Mouse (Mus musculus) adrenal gland, postnatal 14 days (tissue): ENCODE results near the gene Tmem255b. TPM values are rescaled to one million over a fixed set of nuclear protein-coding genes. Genes with fewer than 3 reads are reported as not detected.
A peak's percentile ranks its signal among the peaks of the same experiment; 100 is the strongest.

Experiments used
- DNase-seq: peaks from one replicate; pipeline ENCODE4 v3.0.0; 2021; ENCODE audit warnings: mixed read lengths
- total RNA-seq: library from RNA; stranded (reverse); gene quantifications from 2 replicates; pipeline ENCODE4 v1.2.3, GENCODE M21; 2021

Gene Tmem255b
- total RNA-seq, 1 experiment from 2014 or later: 3.6 TPM

- DNase-seq: no peak
Measured at GRCm38 (mm10) chr8:13446456-13446855, 11.5 kb downstream of the Tmem255b start.

DNA sequence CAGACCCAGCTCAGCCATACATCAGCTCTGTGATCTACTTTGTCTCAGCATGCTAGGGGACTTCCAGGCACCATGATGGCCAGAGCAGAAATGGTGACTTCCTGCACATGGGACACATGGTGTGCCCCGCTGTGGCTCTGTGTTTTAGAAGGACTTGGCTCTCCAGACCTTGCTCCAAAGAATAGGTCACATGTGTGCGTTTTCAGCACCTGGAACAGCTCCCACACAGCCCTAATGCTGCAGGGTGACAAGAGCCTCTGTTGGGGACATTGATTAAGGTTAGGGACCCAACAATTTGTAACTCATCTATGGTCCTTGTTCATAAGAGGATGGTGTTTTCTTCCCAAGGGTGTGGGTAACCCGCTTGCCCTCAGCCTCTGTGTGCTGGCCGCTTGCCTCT is 13.2 kb downstream of the Tmem255b start:
- DNase-seq: peak; percentile 80

GRCm38 (mm10) chr8:13451747-13452277 is 16.8 kb downstream of the Tmem255b start:
- no peak for DNase-seq

GRCm38 (mm10) chr8:13454341-13455113 is 19.5 kb downstream of the Tmem255b start:
- DNase-seq: no peak

GRCm38 (mm10) chr8:13455295-13455694 is 20.3 kb downstream of the Tmem255b start:
- peak; percentile 78 for DNase-seq

DNA sequence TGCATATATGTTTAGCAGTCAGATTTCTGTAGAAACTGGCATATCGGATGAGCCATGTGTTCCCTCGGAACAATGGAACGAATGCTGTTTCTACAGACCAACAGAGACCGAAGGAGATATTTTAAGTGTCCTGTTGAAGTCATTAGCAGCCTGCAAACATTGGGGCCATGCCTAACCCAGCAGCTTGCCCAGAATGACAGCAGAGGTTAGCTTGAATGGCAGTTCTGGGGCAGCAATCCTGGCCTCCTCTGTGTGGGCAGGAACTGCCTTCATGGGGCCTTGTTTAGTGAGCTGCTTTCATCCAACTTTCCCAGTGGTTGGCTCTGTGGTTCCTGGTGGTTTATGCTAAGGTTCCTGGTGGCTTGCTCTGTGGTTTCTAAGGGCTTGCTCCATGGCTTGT is 24.4 kb downstream of the Tmem255b start:
- no peak for DNase-seq

DNA sequence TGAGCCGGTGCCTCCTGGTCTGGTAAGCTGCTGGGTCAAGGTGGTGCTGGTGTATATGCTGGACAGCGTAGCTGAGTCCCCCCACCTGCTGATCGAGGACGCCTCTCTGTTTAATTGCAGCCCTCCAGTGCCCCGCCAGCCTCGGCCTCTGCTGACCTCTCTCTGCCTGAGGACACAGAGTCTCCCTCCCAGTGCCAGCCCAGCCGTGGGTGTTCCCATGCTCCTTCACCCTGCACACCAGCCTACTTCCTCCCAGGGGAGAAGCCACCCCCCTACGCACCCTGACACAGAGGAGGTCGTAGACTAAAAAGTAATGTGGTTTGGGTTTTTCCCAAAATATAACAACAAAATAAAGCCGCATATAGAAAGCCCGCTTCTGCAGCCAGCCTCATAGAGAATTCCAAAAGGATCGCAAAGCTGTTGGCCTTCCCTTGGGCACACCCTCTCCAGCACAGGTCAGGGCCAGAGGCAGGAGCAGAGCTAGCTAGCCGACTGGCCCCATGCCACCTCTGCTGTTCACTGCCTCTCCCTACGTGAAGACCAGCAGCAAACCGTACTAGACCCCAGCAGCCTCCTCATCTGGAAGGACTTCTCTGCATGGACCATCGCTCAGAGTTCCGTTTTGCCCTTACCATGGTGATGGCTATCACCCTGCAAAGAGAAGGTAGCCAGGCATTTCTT is 26.2 kb downstream of the Tmem255b start:
- peak; percentile 64 for DNase-seq

DNA sequence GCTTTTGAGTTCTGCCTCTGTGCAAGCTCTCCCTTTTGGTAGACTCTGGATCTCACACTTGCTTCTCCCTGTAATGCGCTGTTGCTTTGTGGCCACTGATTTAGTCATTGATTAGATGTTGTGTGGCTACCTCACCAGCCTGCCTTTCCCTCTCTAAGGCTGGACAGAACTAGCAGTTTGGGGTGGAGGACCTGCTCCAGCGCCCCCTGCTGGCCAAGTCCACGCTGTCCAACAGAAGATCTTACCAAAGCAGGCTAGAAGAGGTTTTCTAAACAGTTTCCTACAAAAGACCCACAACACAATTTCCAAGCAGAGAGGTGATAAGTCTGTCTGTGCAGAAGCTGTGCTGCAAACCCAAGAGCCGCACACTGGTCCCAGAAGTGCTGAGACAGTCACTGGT is 26.9 kb downstream of the Tmem255b start:
- DNase-seq: peak; percentile 89

GRCm38 (mm10) chr8:13462392-13462791 is 27.4 kb downstream of the Tmem255b start:
- DNase-seq: peak; percentile 87

- peak; percentile 4 for DNase-seq
Measured at GRCm38 (mm10) chr8:13465324-13465723, 30.3 kb downstream of the Tmem255b start.

DNA sequence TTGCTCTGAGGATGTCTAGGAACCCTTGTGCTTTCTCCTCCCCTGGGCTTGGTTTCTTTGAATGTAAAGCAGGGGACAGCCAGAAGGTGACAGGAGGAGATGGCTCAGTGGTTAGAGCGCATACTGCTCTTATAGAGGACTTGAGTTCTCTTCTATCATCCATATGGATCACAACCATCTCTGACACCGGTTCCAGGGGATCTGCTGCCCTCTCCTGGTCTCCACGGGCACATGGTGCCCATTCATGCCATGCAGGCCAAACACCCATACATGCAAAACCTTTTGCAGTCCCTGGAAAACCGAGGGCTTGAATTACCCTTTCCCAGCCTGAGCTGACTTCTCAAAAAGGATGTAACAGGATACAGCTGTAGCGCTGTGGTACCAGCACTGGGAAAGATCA is 32.0 kb downstream of the Tmem255b start:
- peak; percentile 49 for DNase-seq

- no peak for DNase-seq
Measured at GRCm38 (mm10) chr8:13468737-13469136, 33.7 kb downstream of the Tmem255b start.

DNA sequence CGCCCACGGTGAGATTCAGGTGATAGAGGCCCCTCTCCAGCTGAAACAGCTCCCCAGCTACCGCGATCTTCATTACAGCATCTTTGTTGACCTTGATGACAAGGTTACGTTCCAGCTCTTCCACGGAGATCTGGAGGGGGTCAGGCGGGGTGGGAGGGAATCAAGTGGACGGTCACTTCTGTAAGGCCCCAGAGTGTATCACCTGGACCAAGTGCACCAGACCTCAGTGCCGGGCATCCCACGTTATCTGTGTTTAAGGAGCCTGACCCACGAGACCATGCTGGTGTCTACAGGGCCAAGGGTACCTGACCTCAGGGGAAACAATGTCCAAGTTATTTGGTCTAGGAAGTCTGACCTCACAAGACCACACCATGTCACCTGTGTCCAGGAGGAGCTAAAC is 36.5 kb downstream of the Tmem255b start:
- no peak for DNase-seq

GRCm38 (mm10) chr8:13472284-13472683 is 37.3 kb downstream of the Tmem255b start:
- DNase-seq: peak; percentile 71

GRCm38 (mm10) chr8:13475892-13476291 is 40.9 kb downstream of the Tmem255b start:
- peak; percentile 8 for DNase-seq

DNA sequence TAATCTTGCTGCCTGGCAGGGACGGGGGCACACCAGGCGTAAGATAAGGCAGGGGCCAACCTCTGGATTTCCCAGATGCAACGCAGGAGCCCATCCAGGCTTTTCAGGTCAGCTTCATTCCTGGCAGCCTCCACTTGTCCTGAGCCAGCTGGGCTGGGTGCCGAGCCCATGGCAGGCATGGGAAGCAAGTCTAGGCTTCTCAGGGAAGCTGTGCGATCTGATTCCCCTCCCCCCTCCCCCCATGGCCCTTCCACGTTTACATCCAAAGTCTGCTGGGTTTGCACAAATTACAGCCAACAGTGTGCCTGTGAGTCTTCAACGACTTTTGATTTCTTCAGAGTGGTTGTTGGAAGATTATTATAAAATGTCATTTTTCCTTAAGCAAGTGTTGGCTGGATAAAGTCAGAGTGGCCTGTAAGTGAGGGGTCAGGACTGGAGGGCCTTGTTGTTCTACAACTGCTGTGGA is 46.1 kb downstream of the Tmem255b start:
- peak; percentile 55 for DNase-seq

DNA sequence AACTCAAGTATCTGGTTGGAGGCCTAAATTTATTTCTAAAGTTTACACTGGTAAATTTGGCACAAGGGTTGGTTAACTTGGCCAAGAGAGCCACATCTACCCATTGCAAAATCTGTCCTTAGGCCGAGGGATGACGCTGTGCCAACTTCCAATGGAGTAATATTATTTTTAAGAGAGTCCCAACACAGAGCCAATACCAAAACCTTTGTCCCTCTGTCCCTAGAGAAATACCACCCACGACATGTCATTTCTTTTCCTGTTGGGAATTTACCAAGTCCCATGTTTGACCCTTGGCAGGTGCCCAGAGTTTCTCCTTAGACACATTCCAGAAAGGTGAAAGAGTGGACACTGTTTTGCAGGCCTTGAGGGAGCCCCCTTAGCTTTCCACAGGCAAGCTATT is 46.6 kb downstream of the Tmem255b start:
- peak; percentile 60 for DNase-seq

DNA sequence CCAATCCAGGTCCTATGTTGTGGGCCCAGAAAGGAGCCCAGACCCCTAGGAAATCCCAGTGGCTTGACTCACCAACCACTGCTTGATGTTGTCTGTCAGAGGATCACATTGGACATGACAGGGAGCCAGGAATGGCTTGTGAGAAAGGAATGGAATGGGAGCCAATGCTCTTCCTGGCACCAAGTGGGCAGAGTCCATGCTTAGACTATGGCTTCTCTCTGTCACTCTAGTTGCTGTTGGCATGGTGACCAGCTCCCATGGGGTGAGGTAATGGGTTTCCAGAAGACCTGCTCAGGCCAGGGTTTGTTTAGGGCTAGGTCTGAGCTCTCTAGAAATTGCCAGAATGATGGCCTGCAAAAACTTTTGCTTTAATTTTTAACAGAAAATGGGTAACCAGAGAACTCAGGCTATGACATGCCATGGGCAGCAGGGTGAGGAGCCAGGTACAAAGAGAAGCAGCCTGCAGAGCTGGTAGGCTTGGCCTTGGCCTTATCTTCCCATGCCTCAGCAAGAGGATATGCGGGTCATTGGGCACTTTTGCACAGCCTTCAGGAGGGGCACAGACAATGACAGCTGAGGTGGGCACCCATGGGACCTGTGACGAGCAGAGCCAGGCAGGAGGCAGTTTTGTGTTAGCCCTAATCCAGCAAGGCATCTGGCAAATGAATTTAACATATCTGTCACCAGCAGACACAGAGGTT is 47.3 kb downstream of the Tmem255b start:
- DNase-seq: peak; percentile 64

DNA sequence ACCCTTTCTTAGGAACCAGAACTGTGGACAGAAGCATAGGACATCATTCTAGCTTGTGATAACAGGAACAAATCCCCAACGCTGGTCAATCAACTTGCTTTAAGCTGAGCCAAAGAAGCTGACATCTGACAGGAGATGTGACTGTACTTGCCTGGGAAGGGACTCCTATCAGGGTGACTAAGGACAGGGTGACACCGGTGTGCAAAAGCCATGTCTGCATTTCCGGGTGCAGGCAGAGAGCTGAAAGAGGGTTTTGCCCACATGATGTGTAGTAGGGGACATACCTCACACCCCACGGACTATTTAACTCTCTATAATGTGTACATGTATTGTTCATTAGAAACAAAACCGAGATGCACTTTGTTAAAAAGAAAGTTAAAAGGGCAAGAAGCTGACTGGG is 48.2 kb downstream of the Tmem255b start:
- no peak for DNase-seq

- peak; percentile 2 for DNase-seq
Measured at GRCm38 (mm10) chr8:13489351-13489750, 54.4 kb downstream of the Tmem255b start.

DNA sequence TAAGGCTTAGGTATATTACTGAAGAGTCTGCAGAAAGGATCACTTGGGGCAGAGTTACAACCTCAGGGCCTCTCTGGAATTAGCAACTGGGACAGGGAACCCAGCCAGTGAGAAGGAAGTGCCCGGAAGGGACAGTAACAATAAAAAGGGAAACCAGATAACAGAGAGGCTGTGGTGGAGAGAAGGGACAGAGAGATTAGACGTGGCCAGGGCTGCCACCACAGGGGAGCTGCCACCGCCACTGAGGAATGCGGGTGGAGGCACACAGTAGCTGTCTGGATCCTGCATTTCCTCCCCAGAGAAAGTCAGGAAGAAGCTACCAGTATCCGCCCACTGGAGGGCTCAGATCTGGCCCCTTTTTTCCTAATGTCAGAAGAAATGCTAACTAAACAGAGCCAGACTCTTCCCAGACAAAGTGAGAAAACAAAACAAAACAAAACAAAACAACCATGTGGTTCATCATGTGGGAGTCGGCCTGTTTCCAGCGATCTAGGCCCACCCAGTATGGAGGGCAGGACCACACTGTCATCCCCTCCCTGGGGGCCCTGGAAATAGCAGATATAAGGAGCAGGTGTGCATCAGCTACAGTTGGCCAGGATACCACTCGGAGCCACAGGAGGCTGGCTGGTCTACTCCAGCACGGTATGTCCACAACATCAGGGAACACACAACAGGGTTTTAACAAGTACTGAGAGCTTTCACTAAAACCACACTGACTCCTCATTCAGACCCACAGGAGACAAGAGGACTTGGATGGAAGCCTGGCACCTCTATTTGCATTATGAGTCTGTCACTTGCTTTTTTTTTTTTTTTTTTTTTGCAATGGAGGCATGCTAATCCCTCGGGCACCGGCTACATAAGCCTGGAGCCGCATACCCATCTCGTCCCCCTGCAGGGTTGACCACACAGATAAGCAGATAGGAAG is 55.3 kb downstream of the Tmem255b start:
- no peak for DNase-seq
